Mouse (Mus musculus): ENCODE data around the gene Arrb1. TPM values are rescaled to one million over a fixed set of nuclear protein-coding genes. Genes with fewer than 3 reads are reported as not detected.

Gene Arrb1
- polyA plus RNA-seq, 1 experiment from 2014 or later: 4.4 TPM

DNA sequence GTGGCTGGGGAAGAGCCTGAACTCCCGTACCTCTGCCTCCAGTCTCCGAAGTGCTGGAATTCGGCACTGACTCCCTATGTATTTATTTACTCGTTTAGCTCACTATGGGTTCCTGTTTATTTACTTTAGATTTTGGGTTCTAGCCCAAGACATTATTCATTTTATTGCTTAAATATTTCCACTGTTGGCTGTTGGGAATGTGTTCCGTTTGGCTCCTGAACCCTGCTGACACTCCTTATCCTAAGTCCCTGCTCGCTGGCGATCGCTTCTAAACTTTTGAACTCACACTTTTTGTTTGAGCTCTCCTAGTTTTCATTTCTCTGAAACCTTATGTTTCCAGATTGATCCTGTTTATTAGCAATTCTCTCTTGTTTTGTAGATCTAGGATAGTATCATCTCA lies 12.1 kb upstream of the Arrb1 start:
- TF ChIP-seq CTCF (IDR thresholded peaks at IDR 0.05; ENCODE audit: low read depth): no peak
- Histone ChIP-seq H3K27ac (ENCODE audit: low read depth, low read length) (no peak overlapping the region), H3K36me3 (ENCODE audit: control insufficient read depth, insufficient read depth) (no peaks in the 10 kb centered on the region), H3K9me3 (ENCODE audit: control insufficient read depth) (no peaks in the 10 kb centered on the region), H3K9ac (ENCODE audit: low read depth, low read length) (no peak overlapping the region), H3K4me1 (replicated peaks; ENCODE audit: control insufficient read depth, insufficient read depth, low read length) (peaks cover 7% of the 10 kb centered on the region; the same call in 1 of the 2 replicates), H3K4me3 (ENCODE audit: low read depth, low read length) (no peak overlapping the region), H3K27me3 (replicated peaks; ENCODE audit: control insufficient read depth, insufficient read depth, low read length) (no peaks in the 10 kb centered on the region), H3K4me2 (replicated peaks; ENCODE audit: low read depth) (no peak overlapping the region)
- ATAC-seq: no peak
- whole genome bisulfite sequencing: 56% methylated on average over 8 of the region's 8 CpGs

GRCm38 (mm10) chr7:99523837-99524236 lies 11.4 kb upstream of the Arrb1 start:
- peaks cover 7% of the 10 kb centered on the region; the same call in 1 of the 2 replicates for H3K4me1 ChIP-seq (replicated peaks; ENCODE audit: control insufficient read depth, insufficient read depth, low read length)
- no peak overlapping the region for H3K9ac ChIP-seq (ENCODE audit: low read depth, low read length)
- no peaks in the 10 kb centered on the region for H3K27me3 ChIP-seq (replicated peaks; ENCODE audit: control insufficient read depth, insufficient read depth, low read length)
- no peak for TF ChIP-seq CTCF (IDR thresholded peaks at IDR 0.05; ENCODE audit: low read depth)
- H3K4me2 ChIP-seq (replicated peaks; ENCODE audit: low read depth): no peak overlapping the region
- H3K27ac ChIP-seq (ENCODE audit: low read depth, low read length): no peak overlapping the region
- WGBS: 24% methylated on average over 1 of the region's 1 CpGs
- no peak for ATAC-seq
- H3K36me3 ChIP-seq (ENCODE audit: control insufficient read depth, insufficient read depth): no peaks in the 10 kb centered on the region
- H3K4me3 ChIP-seq (ENCODE audit: low read depth, low read length): no peak overlapping the region
- no peaks in the 10 kb centered on the region for H3K9me3 ChIP-seq (ENCODE audit: control insufficient read depth)

DNA sequence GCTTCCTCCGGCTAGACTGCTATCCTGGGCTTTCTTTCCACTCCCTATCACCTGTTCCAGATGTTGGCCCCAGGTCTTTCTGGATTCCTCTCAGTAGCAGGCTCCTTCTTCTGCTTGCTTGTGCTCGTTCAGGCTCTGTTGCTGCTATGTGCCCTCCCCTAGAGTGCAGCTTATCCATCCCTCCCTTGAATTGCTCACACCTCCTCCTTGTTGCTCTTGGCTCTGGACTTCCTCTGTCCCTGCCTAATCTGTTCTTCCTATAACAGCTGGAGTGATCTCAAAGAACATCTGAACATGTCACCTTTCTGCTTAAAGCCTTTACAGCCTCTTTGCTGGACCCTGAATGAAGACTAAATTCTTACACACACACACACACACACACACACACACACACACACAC lies 6.7 kb upstream of the Arrb1 start:
- no peak for ATAC-seq
- Histone ChIP-seq H3K9ac (ENCODE audit: low read depth, low read length) (no peak overlapping the region), H3K4me3 (ENCODE audit: low read depth, low read length) (no peak overlapping the region), H3K36me3 (ENCODE audit: control insufficient read depth, insufficient read depth) (no peaks in the 10 kb centered on the region), H3K4me2 (replicated peaks; ENCODE audit: low read depth) (no peak overlapping the region), H3K27ac (ENCODE audit: low read depth, low read length) (no peak overlapping the region), H3K9me3 (ENCODE audit: control insufficient read depth) (no peaks in the 10 kb centered on the region), H3K27me3 (replicated peaks; ENCODE audit: control insufficient read depth, insufficient read depth, low read length) (no peaks in the 10 kb centered on the region), H3K4me1 (replicated peaks; ENCODE audit: control insufficient read depth, insufficient read depth, low read length) (no peaks in the 10 kb centered on the region; the same call in 1 of the 2 replicates)
- WGBS: 55% methylated on average over 2 of the region's 2 CpGs
- TF ChIP-seq CTCF (IDR thresholded peaks at IDR 0.05; ENCODE audit: low read depth): no peak

DNA sequence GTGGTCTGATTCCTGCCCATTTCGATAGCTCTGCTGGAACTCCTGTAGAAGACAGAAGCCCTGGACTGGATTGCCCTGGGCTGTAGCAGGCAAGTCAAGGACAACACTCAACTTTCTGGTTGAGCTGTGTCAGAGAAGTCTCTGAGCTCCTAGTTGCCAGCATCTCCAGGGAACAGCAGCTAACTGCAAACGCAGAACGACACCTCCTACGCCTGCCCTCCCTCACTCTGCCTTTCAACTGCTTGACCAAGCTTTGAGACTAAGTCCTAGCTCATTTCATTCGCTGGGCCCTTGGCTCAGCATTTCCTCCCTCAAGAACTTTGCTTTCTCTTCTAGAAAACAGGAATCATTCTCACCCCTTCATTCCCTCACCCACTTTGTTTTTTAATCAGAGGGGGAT lies 5.9 kb upstream of the Arrb1 start:
- no peak overlapping the region for H3K9ac ChIP-seq (ENCODE audit: low read depth, low read length)
- no peak overlapping the region for H3K4me2 ChIP-seq (replicated peaks; ENCODE audit: low read depth)
- H3K9me3 ChIP-seq (ENCODE audit: control insufficient read depth): no peaks in the 10 kb centered on the region
- TF ChIP-seq CTCF (IDR thresholded peaks at IDR 0.05; ENCODE audit: low read depth): no peak
- H3K36me3 ChIP-seq (ENCODE audit: control insufficient read depth, insufficient read depth): no peaks in the 10 kb centered on the region
- no peak overlapping the region for H3K4me3 ChIP-seq (ENCODE audit: low read depth, low read length)
- 65% methylated on average over 5 of the region's 5 CpGs for WGBS
- H3K27me3 ChIP-seq (replicated peaks; ENCODE audit: control insufficient read depth, insufficient read depth, low read length): no peaks in the 10 kb centered on the region
- no peaks in the 10 kb centered on the region; the same call in 1 of the 2 replicates for H3K4me1 ChIP-seq (replicated peaks; ENCODE audit: control insufficient read depth, insufficient read depth, low read length)
- no peak overlapping the region for H3K27ac ChIP-seq (ENCODE audit: low read depth, low read length)
- no peak for ATAC-seq

DNA sequence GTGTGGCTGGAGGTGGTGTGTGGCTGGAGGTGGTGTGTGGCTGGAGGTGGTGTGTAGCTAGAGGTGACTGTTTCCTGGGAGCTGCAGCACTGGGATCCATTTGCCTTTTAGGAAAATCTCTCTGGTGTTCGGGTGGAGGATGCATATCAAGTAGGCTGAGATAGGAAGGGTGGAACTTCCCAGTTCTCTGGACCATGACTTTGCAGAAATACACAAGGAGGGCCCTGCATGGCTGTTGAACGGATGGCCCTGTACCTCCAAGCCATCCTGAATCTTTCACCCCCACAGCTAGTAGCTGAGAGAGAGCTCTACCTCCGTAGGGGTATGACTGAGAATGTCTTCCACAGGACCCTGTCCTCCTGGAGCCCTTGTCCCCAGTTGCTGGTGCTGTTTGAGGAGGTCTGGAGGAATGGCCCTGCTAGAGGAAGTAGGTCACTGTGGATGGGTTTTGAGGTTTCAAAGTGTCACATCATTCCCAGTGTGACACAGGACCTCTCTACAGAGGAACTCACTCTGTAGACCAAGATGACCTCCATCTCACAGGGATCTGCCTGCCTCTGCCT lies 3.8 kb upstream of the Arrb1 start:
- no peak overlapping the region for H3K4me2 ChIP-seq (replicated peaks; ENCODE audit: low read depth)
- no peaks in the 10 kb centered on the region for H3K9me3 ChIP-seq (ENCODE audit: control insufficient read depth)
- H3K9ac ChIP-seq (ENCODE audit: low read depth, low read length): no peak overlapping the region
- ATAC-seq: no peak
- no peaks in the 10 kb centered on the region for H3K36me3 ChIP-seq (ENCODE audit: control insufficient read depth, insufficient read depth)
- no peak overlapping the region for H3K27ac ChIP-seq (ENCODE audit: low read depth, low read length)
- H3K27me3 ChIP-seq (replicated peaks; ENCODE audit: control insufficient read depth, insufficient read depth, low read length): no peaks in the 10 kb centered on the region
- no peak for TF ChIP-seq CTCF (IDR thresholded peaks at IDR 0.05; ENCODE audit: low read depth)
- H3K4me1 ChIP-seq (replicated peaks; ENCODE audit: control insufficient read depth, insufficient read depth, low read length): peaks cover 2% of the 10 kb centered on the region; the same call in 1 of the 2 replicates
- H3K4me3 ChIP-seq (ENCODE audit: low read depth, low read length): no peak overlapping the region
- WGBS: 86% methylated on average over 3 of the region's 3 CpGs

DNA sequence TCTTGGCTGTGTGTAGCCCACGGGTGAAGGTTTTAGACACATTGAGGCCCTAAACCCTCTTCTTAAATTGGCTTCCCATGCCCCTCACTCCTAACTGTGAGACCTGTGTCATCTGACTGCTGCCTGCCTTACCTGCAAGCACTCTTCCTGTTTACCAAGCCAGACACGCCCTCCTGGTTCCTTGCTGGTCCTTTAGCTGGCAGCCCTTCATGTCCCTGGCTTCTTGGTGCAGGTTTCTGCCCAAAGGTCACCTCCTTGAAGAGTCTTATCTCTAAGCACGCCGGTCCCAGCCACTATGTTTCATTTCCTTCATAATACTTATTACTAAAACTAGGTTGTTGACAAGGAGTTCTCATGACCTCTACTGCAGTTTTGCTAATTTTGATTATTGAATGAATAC lies 2.7 kb upstream of the Arrb1 start:
- Histone ChIP-seq H3K4me3 (ENCODE audit: low read depth, low read length) (no peak overlapping the region), H3K4me2 (replicated peaks; ENCODE audit: low read depth) (no peak overlapping the region), H3K27ac (ENCODE audit: low read depth, low read length) (no peak overlapping the region; the same call in 1 of the 2 replicates), H3K9me3 (ENCODE audit: control insufficient read depth) (no peaks in the 10 kb centered on the region), H3K36me3 (ENCODE audit: control insufficient read depth, insufficient read depth) (no peaks in the 10 kb centered on the region), H3K9ac (ENCODE audit: low read depth, low read length) (no peak overlapping the region), H3K27me3 (replicated peaks; ENCODE audit: control insufficient read depth, insufficient read depth, low read length) (no peaks in the 10 kb centered on the region), H3K4me1 (replicated peaks; ENCODE audit: control insufficient read depth, insufficient read depth, low read length) (peaks cover 11% of the 10 kb centered on the region)
- TF ChIP-seq CTCF (IDR thresholded peaks at IDR 0.05; ENCODE audit: low read depth): no peak
- 49% methylated on average over 4 of the region's 4 CpGs for WGBS
- ATAC-seq: peak; percentile 50

GRCm38 (mm10) chr7:99533600-99533999 lies 1.7 kb upstream of the Arrb1 start:
- Histone ChIP-seq H3K36me3 (ENCODE audit: control insufficient read depth, insufficient read depth) (no peaks in the 10 kb centered on the region), H3K27me3 (replicated peaks; ENCODE audit: control insufficient read depth, insufficient read depth, low read length) (no peaks in the 10 kb centered on the region)
- ATAC-seq: no peak

More at GRCm38 (mm10) chr7:99533600-99533999, 1.7 kb upstream of the Arrb1 start:
- Histone ChIP-seq H3K9me3 (ENCODE audit: control insufficient read depth) (no peaks in the 10 kb centered on the region), H3K27ac (ENCODE audit: low read depth, low read length) (no peak overlapping the region), H3K9ac (ENCODE audit: low read depth, low read length) (no peak overlapping the region), H3K4me2 (replicated peaks; ENCODE audit: low read depth) (no peak overlapping the region), H3K4me3 (ENCODE audit: low read depth, low read length) (no peak overlapping the region), H3K4me1 (replicated peaks; ENCODE audit: control insufficient read depth, insufficient read depth, low read length) (peaks cover 17% of the 10 kb centered on the region)
- no peak for TF ChIP-seq CTCF (IDR thresholded peaks at IDR 0.05; ENCODE audit: low read depth)
- 73% methylated on average over 7 of the region's 7 CpGs for whole genome bisulfite sequencing

Data from intestine, postnatal 0 days (tissue).